Mouse (Mus musculus) ES-Bruce4 (cell line): ENCODE data around the gene Pfdn6.
"Not testable (repeated sequence)": the region's sequence is repeated elsewhere in the genome, so short reads cannot be mapped to it uniquely, and the experiment has no call there.

ENCODE experiments used
- CTCF ChIP-seq: IDR thresholded peaks from one replicate; pipeline ENCODE4 v1.8.1; 2011; ENCODE audit warnings: low read depth, low read length
- EP300 ChIP-seq: IDR thresholded peaks from 2 replicates; pipeline ENCODE4 v1.6.1; 2011; ENCODE audit warnings: low read depth, low read length; ENCODE audit not compliant: insufficient read depth
- POLR2A ChIP-seq: IDR thresholded peaks from one replicate; pipeline ENCODE4 v1.8.1; 2011; ENCODE audit warnings: low read length; ENCODE audit not compliant: insufficient read depth

DNA sequence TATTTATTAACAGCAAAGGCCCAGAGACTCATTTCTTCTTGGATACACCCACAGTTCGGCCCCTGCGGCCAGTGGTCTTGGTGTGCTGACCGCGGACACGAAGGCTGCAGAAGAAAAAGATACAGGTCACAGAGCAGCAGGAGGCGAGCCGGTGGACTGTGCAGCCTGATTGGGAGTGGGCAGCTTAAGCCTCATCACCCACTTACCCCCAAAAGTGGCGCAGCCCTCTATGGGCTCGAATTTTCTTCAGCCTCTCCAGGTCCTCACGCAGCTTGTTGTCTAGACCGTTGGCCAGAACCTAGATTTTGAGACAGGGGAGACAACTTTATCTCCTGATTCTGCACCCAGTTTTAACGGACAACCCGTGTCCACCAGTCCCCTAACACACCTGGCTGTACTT, 11.9 kb upstream of the Pfdn6 start:
- not testable (repeated sequence) for TF ChIP-seq POLR2A, CTCF, EP300
